Mouse (Mus musculus) CD4-positive, CD25-positive, alpha-beta regulatory T cell, adult 9 weeks (primary cell): ENCODE data around the gene Fmod. TPM values are rescaled to one million over a fixed set of nuclear protein-coding genes. Genes with fewer than 3 reads are reported as not detected.

ENCODE experiments used
- polyA plus RNA-seq: library from polyadenylated mRNA; unstranded; fragments of 100-300 nt; shearing (Covaris generic); gene quantifications from one replicate; pipeline ENCODE4 v1.2.1, GENCODE M21; 2017

Fmod gene
- not detected for polyA plus RNA-seq

DNA sequence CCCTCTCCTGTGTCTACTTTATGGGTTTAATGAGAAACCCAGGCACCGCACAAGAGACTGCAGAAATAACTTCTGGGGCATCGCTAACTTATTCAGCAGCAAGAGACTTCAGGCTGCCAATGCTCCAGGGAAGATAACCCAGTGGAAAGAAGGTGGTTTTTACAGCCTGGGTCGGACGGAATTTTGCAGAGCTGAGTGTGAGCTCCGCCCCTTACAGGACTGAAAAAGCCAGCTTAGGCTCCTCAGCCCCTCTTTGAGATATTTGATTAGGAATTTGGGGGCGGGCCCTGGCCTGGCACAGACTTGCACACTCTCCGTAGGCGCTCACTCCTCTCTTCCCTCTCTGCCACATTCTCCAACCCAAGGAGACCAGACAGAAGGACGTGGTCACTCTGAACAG lies at the start of gene Fmod:
Gene Fmod (plus strand): TSS at position 83 of the 400 bp plus-strand sequence.

GRCm38 (mm10) chr1:134078802-134079476 lies 41.9 kb downstream of the Fmod start, which contains the start of gene Btg2:
Gene Btg2 (minus strand): TSS chr1:134079120.

Other genes starting within 250 kb of the Fmod start
- 7.2 TPM for gene Atp2b4, start 236.2 kb upstream of the Fmod start, polyA plus RNA-seq
- gene Optc, start 129.3 kb upstream of the Fmod start, polyA plus RNA-seq: not detected
- gene Prelp, start 115.8 kb upstream of the Fmod start, polyA plus RNA-seq: not detected
- gene Btg2, start 41.9 kb downstream of the Fmod start, polyA plus RNA-seq: 283 TPM
- not detected for gene Chit1, start 74.0 kb downstream of the Fmod start, polyA plus RNA-seq
- gene Chil1, start 144.9 kb downstream of the Fmod start, polyA plus RNA-seq: 0.51 TPM
- gene Mybph, start 156.2 kb downstream of the Fmod start, polyA plus RNA-seq: 0.15 TPM
- not detected for gene Adora1, start 198.2 kb downstream of the Fmod start, polyA plus RNA-seq